Mouse (Mus musculus) spleen, adult 2 months (tissue): ENCODE measurements around the gene Exoc2.

Experiments used
- CTCF ChIP-seq: fragments of 200-500 bp; IDR thresholded peaks from 2 replicates; pipeline ENCODE4 v1.5.1; 2011; ENCODE audit warnings: mild to moderate bottlenecking, inconsistent platforms; ENCODE audit not compliant: insufficient read depth, insufficient read length, insufficient replicate concordance; ENCODE audit errors: extremely low read depth
- POLR2A ChIP-seq: fragments of 200-500 bp; IDR thresholded peaks from 2 replicates; pipeline ENCODE4 v1.6.1; 2011; ENCODE audit warnings: low read depth, low read length, inconsistent platforms

GRCm38 (mm10) chr13:30989710-30990109 lies 15.8 kb upstream of the Exoc2 start:
- TF ChIP-seq CTCF, result no peak
- no peak for TF ChIP-seq POLR2A
